Mouse (Mus musculus) liver, adult (tissue): ENCODE data around the gene Zmiz1.

Experiments used
- GATA4 ChIP-seq: IDR thresholded peaks from 2 replicates; pipeline ENCODE4 v1.6.1; 2014; ENCODE audit warnings: mild to moderate bottlenecking, low read length; ENCODE audit not compliant: insufficient replicate concordance

Zmiz1 gene

DNA sequence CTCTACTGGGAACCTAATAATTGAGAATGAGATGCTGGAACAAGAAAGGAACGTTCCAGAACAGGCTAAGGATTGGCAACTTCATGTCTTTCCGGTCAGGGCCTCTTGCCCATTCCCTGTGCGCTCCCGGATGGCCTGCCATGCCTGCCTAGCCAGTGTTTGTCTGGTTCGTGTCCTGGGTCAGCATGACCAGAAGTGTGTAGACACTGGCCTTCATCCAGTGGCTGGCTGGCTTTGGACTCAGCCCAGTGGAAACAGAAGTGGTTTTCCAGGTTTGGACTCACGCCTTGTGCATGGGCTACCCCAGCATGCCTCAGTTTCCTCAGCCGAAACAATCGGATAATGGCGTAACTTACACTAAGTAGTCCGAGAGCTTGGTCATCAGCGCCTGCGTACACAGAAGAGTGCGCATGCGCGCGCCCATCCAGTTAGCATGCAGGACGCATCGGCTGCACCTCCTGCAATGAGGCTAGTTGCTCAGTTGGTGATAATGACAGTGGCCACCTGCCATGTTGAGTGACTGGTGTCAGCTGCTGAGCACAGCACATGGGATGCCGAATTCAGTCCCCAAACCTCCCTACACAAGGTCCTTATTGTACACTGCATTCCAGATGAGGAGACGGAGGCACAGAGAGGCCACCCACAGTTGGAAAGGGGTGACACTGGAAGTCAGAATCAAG lies 50.6 kb downstream of the Zmiz1 start:
- TF ChIP-seq GATA4 = no peak

DNA sequence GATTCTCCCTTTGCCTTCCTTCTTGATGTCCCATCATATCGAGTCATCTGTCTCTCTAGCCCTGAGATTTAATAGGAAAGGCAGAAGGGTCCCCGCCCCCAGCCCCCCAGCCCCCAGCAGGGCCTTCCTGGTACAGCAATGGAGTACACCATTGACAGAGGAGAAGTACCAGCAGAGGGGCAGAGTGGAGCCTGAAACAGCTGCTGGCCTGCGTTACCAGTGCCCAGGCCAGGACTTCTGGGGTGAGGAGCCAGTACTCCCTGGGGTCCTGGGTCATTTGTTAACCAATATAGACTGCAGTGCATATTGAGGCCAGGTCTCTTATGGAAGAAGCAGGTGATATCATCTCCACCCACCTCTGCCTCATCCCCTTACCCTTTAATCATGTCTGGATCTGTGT lies 51.4 kb downstream of the Zmiz1 start:
- TF ChIP-seq GATA4 = no peak

DNA sequence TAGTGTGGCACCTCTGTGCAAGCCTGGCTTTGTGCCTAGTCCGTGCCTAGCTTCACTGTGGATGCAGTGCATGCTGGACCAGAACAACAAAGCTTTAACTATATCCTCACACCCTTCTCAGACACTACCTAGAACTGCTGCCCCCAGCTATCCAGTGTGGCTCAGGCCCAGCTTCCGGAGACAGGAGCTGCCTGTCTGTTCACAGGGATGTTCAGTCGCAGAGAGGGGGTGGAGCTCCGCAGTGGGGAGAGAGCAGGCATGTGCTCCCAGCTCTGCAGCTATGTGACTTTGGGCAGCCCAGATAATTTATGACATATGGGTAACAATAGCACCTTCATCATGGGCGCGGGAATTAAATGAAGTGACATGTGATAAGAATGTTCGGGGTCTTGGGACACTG lies 52.0 kb downstream of the Zmiz1 start:
- TF ChIP-seq GATA4 = no peak

- TF ChIP-seq GATA4 = no peak
These were observed 52.6 kb downstream of the Zmiz1 start for GRCm38 (mm10) chr14:25511564-25511963.

DNA sequence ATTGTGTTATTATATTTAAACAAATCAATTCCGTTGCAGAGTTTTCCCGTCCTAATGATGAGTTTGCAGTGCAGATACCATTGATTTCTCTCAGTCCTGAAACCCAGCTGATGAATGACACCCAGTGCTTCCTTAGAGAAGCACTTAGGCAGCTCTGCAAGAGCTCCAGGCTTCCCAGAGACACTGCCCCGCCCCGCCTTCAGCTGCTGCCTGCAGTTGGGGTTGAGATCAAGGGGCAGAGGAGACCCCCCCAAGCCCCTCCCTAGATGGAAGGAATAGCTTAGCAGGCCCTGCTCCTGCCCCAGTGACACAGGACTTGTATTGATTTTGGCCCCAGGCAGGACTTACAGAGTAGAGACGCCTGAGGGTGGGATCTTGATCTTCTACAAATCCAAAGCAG lies 53.0 kb downstream of the Zmiz1 start:
- no peak for TF ChIP-seq GATA4

DNA sequence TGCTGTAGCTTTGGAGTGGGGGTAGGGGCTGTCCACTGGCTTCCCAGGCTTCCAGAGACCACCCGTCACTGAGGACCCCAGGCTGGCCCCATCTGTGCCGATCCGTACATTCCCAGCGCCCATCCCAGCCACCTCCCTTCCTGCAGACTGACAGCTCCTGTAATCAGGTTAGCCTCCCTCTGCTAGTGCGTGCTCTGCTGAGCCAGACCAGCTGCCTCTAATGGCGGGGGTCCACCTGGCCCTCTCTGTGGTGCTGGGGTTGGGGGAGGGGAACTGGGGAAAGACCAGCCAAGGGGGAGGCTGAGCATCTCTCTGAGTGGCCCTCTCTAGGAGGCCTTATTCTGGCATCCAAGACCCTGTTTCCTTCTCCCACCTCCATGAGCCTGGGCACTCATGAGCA lies 53.8 kb downstream of the Zmiz1 start:
- no peak for TF ChIP-seq GATA4

GRCm38 (mm10) chr14:25513496-25513895 lies 54.5 kb downstream of the Zmiz1 start:
- no peak for TF ChIP-seq GATA4

DNA sequence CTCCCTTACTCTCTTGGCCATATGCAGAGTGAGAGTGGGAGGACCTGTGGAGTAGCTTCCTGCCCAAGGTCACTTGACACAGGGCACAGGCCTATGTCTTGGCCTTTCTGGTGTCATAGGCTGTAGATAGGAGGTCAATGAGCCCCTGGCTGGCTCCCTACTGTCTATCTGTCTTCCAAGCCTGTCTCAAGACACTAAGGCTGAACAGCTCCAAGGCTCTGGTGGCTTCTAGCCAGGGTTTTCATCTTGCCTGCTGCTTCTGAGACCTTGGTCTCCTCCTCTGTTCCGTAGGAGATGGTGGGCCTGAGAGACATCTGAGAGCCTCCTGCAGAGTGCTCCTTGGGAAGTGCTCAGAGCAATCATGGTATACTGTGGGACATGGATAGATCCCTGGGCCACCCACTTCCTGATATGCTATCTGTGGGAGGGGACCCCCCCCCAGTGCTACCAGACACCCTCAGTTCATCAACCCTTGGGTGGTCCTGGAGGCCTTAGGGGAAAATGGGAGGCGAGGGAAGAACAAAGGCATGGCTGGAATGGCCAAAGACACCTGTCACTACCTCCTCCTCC lies 56.0 kb downstream of the Zmiz1 start:
- TF ChIP-seq GATA4 = peak; percentile 32; the same call in 1 of the 2 replicates

GRCm38 (mm10) chr14:25515924-25516323 lies 56.9 kb downstream of the Zmiz1 start:
- no peak; the same call in 1 of the 2 replicates for TF ChIP-seq GATA4

- no peak for TF ChIP-seq GATA4
These were observed 57.9 kb downstream of the Zmiz1 start for GRCm38 (mm10) chr14:25516640-25517591.

- TF ChIP-seq GATA4 = no peak
These were observed 59.7 kb downstream of the Zmiz1 start for GRCm38 (mm10) chr14:25518645-25519044.

- TF ChIP-seq GATA4 = no peak
These were observed 60.7 kb downstream of the Zmiz1 start for GRCm38 (mm10) chr14:25519656-25520055.

DNA sequence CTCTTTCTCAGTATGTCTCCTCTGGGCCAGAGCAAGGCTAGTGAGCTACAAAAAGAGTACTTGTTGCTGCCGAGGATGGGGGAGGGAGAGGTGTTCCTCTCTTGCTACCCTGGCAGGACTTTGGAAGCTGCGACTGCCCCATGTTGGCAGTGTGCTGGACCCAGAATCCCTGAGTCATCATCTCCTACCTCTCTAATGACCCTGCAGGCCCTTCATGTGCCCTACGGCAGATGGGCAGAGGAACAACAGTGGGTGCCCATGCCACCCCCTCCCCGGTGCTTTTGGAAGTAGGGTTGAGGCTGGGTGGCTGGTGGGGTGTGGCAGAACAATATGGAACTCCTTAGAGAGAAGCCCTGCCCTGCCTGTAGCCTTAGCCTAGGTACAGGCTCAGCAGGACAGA lies 61.6 kb downstream of the Zmiz1 start:
- no peak for TF ChIP-seq GATA4

DNA sequence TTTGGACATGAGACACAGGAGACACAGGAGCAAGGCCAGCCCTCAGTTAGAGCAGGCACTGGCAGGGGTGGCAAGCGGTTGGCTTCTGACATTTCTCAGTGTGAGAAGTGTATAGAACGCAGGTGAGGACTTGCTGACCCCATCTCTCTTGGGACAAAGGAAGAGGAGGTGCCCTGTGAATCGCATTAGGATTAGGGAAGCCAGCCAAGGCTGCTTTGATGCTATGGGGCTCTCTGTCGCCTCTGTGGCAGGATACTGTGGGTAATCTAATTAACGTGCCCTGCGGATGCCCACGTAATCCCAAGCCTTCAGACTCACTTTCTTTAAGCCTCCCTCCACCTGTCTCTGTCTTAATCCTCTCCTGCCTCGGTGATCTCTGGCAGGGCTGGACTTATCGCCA lies 62.0 kb downstream of the Zmiz1 start:
- TF ChIP-seq GATA4 = no peak

GRCm38 (mm10) chr14:25521500-25521899 lies 62.5 kb downstream of the Zmiz1 start:
- no peak for TF ChIP-seq GATA4

DNA sequence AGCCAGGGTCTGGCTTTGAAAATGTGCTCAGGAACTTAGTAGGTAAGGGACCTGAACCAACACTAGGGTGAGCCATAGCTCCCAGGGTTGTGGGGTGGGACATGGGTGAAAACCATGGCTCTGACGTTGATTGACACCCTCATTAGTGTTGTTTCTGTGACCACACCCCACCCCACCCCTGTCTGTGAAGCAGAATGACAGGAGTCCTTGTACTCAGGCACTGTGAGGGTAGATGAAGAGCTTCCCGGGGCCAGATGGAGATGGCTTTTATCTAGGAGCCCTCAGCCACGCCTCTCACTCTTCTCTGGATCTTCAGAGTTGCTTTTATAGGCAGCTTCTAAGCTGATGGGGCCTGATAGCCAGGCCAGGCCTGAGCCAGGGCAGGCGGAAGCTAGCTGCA lies 63.4 kb downstream of the Zmiz1 start:
- no peak for TF ChIP-seq GATA4
